Mouse (Mus musculus) hindbrain, postnatal 0 days (tissue): ENCODE results near the gene Fam222b. TPM values are rescaled to one million over a fixed set of nuclear protein-coding genes. Genes with fewer than 3 reads are reported as not detected.

ENCODE experiments used
- ATAC-seq: fragments of 200-750 bp; cut with Nextera tagmentation; 2 replicates; pipeline ENCODE4 v1.8.0; 2017; ENCODE audit warnings: mild to moderate bottlenecking, moderate TSS enrichment, moderate library complexity
- DNase-seq: peaks from one replicate; pipeline ENCODE4 v3.0.0-alpha.2; 2015; ENCODE audit warnings: low spot score
- H3K27ac ChIP-seq: fragments of 300-500 bp; sonication (generic); 2 replicates; pipeline ENCODE4 v1.5.1; 2014; ENCODE audit warnings: mild to moderate bottlenecking
- H3K27me3 ChIP-seq: fragments of 300-500 bp; sonication (generic); 2 replicates; pipeline ENCODE4 v1.6.1; 2014; ENCODE audit warnings: low read length, mixed read lengths; ENCODE audit not compliant: insufficient read depth
- H3K36me3 ChIP-seq: fragments of 300-500 bp; sonication (generic); 2 replicates; pipeline ENCODE4 v1.6.1; 2014; ENCODE audit warnings: low read length, mixed read lengths; ENCODE audit not compliant: insufficient read depth
- H3K4me1 ChIP-seq: fragments of 300-500 bp; sonication (generic); 2 replicates; pipeline ENCODE4 v1.6.1; 2014; ENCODE audit warnings: antibody characterized with exemption, low read length, mixed read lengths; ENCODE audit not compliant: insufficient read depth
- H3K4me2 ChIP-seq: fragments of 300-500 bp; sonication (generic); 2 replicates; pipeline ENCODE4 v1.6.1; 2014; ENCODE audit warnings: low read depth, mild to moderate bottlenecking, low read length, moderate library complexity, mixed read lengths
- H3K4me3 ChIP-seq: fragments of 300-500 bp; sonication (generic); 2 replicates; pipeline ENCODE4 v1.5.1; 2014; ENCODE audit warnings: low read length
- H3K9ac ChIP-seq: fragments of 300-500 bp; sonication (generic); replicated peaks from 2 replicates; pipeline ENCODE4 v1.6.1; 2014; ENCODE audit warnings: mild to moderate bottlenecking, low read length, moderate library complexity, mixed read lengths
- H3K9me3 ChIP-seq: fragments of 300-500 bp; sonication (generic); 2 replicates; pipeline ENCODE4 v1.6.1; 2016; ENCODE audit warnings: low read length, mixed read lengths
- CTCF ChIP-seq: IDR thresholded peaks from 2 replicates; pipeline ENCODE4 v1.5.1; 2016; ENCODE audit warnings: antibody characterized with exemption, control low read depth, low read depth
- WGBS: fragments of 180-500 bp; shearing (Covaris S2); extraction: QIAGEN DNeasy Blood & Tissue Kit; methylation state at CpG from one replicate; pipeline ENCODE4 v1.1.7; 2014; 5-methylcytosine and 5-hydroxymethylcytosine counted together
- microRNA counts: library from miRNA; unstranded; fragments of <30 nt; microRNA quantifications from one replicate; lab custom pipeline; 2015
- microRNA-seq, 2 experiments: library from miRNA; unstranded; fragments of <30 nt; microRNA quantifications; one replicate each; pipeline ENCODE4; 2016
- polyA plus RNA-seq: library from polyadenylated mRNA; unstranded; fragments of >200 nt; fragmentation: Nextera tagmentation; extraction: Ambion mirVana; gene quantifications from 2 replicates; pipeline ENCODE4 v1.2.1, GENCODE M21; 2015
- total RNA-seq: library from RNA; depleted of rRNA; stranded (reverse); fragments of >200 nt; gene quantifications from 2 replicates; pipeline ENCODE4 v1.2.3, GENCODE M21; 2014; rRNA removed

Gene Fam222b
- total and polyA plus RNA-seq, 2 experiments from 2014 or later, result 22.9 to 32.6 TPM

- Histone ChIP-seq H3K9me3 (no peaks in the 10 kb centered on the region), H3K4me1 (peaks cover 5% of the 10 kb centered on the region; the same call in 1 of the 2 replicates), H3K36me3 (peaks cover 18% of the 10 kb centered on the region; the same call in 1 of the 2 replicates), H3K9ac (peak overlapping the region; percentile 41), H3K4me3 (peak overlapping the region; percentile 36), H3K27me3 (no peaks in the 10 kb centered on the region), H3K4me2 (peak overlapping the region; percentile 58), H3K27ac (no peak overlapping the region)
- DNase-seq (no peak), ATAC-seq (0 out of 2 replicates have a peak, but pooled peaks have one; percentile 3)
- no peak for TF ChIP-seq CTCF
- 65% methylated on average over 23 of the region's 23 CpGs for WGBS
Observed at GRCm38 (mm10) chr11:78195101-78195863, 100.8 kb downstream of the Fam222b start.

- Histone ChIP-seq H3K4me1 (no peaks in the 10 kb centered on the region), H3K9ac (no peak overlapping the region), H3K27me3 (no peaks in the 10 kb centered on the region), H3K27ac (no peak overlapping the region), H3K9me3 (no peaks in the 10 kb centered on the region), H3K4me3 (no peak overlapping the region), H3K36me3 (peaks cover 15% of the 10 kb centered on the region), H3K4me2 (no peak overlapping the region)
- TF ChIP-seq CTCF, result no peak
- WGBS, result 96% methylated on average over 3 of the region's 3 CpGs
- DNase-seq, result no peak
- ATAC-seq, result no peak
Observed at GRCm38 (mm10) chr11:78202372-78202771, 107.9 kb downstream of the Fam222b start.

GRCm38 (mm10) chr11:78204287-78204686, 109.8 kb downstream of the Fam222b start:
- WGBS, result 68% methylated on average over 6 of the region's 6 CpGs
- H3K4me3 ChIP-seq, result no peak overlapping the region
- no peak overlapping the region for H3K4me2 ChIP-seq
- no peaks in the 10 kb centered on the region for H3K9me3 ChIP-seq
- no peaks in the 10 kb centered on the region for H3K4me1 ChIP-seq
- H3K27me3 ChIP-seq, result no peaks in the 10 kb centered on the region
- ATAC-seq, result no peak
- peak overlapping the region; percentile 41; the same call in 1 of the 2 replicates for H3K27ac ChIP-seq
- TF ChIP-seq CTCF, result no peak
- DNase-seq, result no peak
- H3K9ac ChIP-seq, result no peak overlapping the region
- peaks cover 34% of the 10 kb centered on the region for H3K36me3 ChIP-seq

GRCm38 (mm10) chr11:78205361-78206206, 111.1 kb downstream of the Fam222b start:
- Histone ChIP-seq H3K27ac (peak overlapping the region; percentile 41; the same call in 1 of the 2 replicates), H3K27me3 (no peaks in the 10 kb centered on the region), H3K9me3 (no peaks in the 10 kb centered on the region), H3K9ac (no peak overlapping the region), H3K4me1 (no peaks in the 10 kb centered on the region), H3K4me2 (no peak overlapping the region), H3K4me3 (no peak overlapping the region), H3K36me3 (peaks cover 47% of the 10 kb centered on the region)
- ATAC-seq (peak; percentile 30; the same call in 1 of the 2 replicates), DNase-seq (no peak)
- TF ChIP-seq CTCF, result no peak
- 52% methylated on average over 13 of the region's 13 CpGs for WGBS

MicroRNAs encoded within 50 kb of the gene (microRNA counts, 519-probe panel; counts per million panel counts)
- microRNA mmu-miR-144 (lab: Ali Mortazavi, UCI) (2,600 counts per million, percentile 39 among the panel's probes with 10 or more counts), microRNA mmu-miR-451 (lab: Ali Mortazavi, UCI) (3,768 counts per million, percentile 66 among the panel's probes with 10 or more counts)

Small RNA genes lying within 50 kb of the gene (microRNA-seq; reads per million reads assigned to microRNA genes)
- gene Mir144, result 30.5 to 72.3 reads per million in 2 experiments
- gene Mir451a, result 0 reads per million in 2 experiments
- gene Mir451b, result 0 reads per million in 2 experiments
- 0.35 to 0.36 reads per million in 2 experiments for gene Mir7653

Other genes with a start within 250 kb of the Fam222b start
- gene Pipox, start 200.6 kb upstream of the Fam222b start, total RNA-seq, result 2.8 and 6.8 TPM in 2 replicates
- 4.4 and 4.6 TPM in 2 replicates for gene Pipox, start 200.6 kb upstream of the Fam222b start, polyA plus RNA-seq
- 175 and 177 TPM in 2 replicates for gene Sez6, start 163.9 kb upstream of the Fam222b start, total RNA-seq
- gene Sez6, start 163.9 kb upstream of the Fam222b start, polyA plus RNA-seq, result 113 and 127 TPM in 2 replicates
- 31.9 and 34.9 TPM in 2 replicates for gene Phf12, start 111.9 kb upstream of the Fam222b start, total RNA-seq
- 8.3 and 8.7 TPM in 2 replicates for gene Phf12, start 111.9 kb upstream of the Fam222b start, polyA plus RNA-seq
- 63.8 and 69.6 TPM in 2 replicates for gene Dhrs13, start 62.4 kb upstream of the Fam222b start, total RNA-seq
- 48.2 and 52.8 TPM in 2 replicates for gene Dhrs13, start 62.4 kb upstream of the Fam222b start, polyA plus RNA-seq
- 107 and 108 TPM in 2 replicates for gene Flot2, start 56.7 kb upstream of the Fam222b start, total RNA-seq
- 121 and 123 TPM in 2 replicates for gene Flot2, start 56.7 kb upstream of the Fam222b start, polyA plus RNA-seq
- 38.4 and 40.3 TPM in 2 replicates for gene Eral1, start 14.3 kb upstream of the Fam222b start, total RNA-seq
- 25.7 and 26.9 TPM in 2 replicates for gene Eral1, start 14.3 kb upstream of the Fam222b start, polyA plus RNA-seq
- gene Traf4, start 70.9 kb downstream of the Fam222b start, total RNA-seq, result 124 and 130 TPM in 2 replicates
- gene Traf4, start 70.9 kb downstream of the Fam222b start, polyA plus RNA-seq, result 79.5 and 88.7 TPM in 2 replicates
- gene Nek8, start 82.0 kb downstream of the Fam222b start, total RNA-seq, result 7.6 and 11.8 TPM in 2 replicates
- 7.3 and 7.7 TPM in 2 replicates for gene Nek8, start 82.0 kb downstream of the Fam222b start, polyA plus RNA-seq
- gene Tlcd1, start 82.1 kb downstream of the Fam222b start, total RNA-seq, result 37.5 and 46.1 TPM in 2 replicates
- 36.8 and 42.6 TPM in 2 replicates for gene Tlcd1, start 82.1 kb downstream of the Fam222b start, polyA plus RNA-seq
- 418 and 469 TPM in 2 replicates for gene Rpl23a, start 88.9 kb downstream of the Fam222b start, total RNA-seq
- gene Rpl23a, start 88.9 kb downstream of the Fam222b start, polyA plus RNA-seq, result 906 and 915 TPM in 2 replicates
- 85.6 and 96.4 TPM in 2 replicates for gene Rab34, start 93.8 kb downstream of the Fam222b start, total RNA-seq
- gene Rab34, start 93.8 kb downstream of the Fam222b start, polyA plus RNA-seq, result 63.5 and 76.2 TPM in 2 replicates
- gene Proca1, start 98.7 kb downstream of the Fam222b start, total RNA-seq, result 1.9 and 4.9 TPM in 2 replicates
- 5.6 and 5.8 TPM in 2 replicates for gene Proca1, start 98.7 kb downstream of the Fam222b start, polyA plus RNA-seq
- gene Sdf2, start 151.1 kb downstream of the Fam222b start, total RNA-seq, result 77.1 and 112 TPM in 2 replicates
- gene Sdf2, start 151.1 kb downstream of the Fam222b start, polyA plus RNA-seq, result 107 and 113 TPM in 2 replicates
- 34.2 and 36.0 TPM in 2 replicates for gene Supt6, start 151.3 kb downstream of the Fam222b start, total RNA-seq
- 17.1 and 19.0 TPM in 2 replicates for gene Supt6, start 151.3 kb downstream of the Fam222b start, polyA plus RNA-seq
- 86.2 and 93.6 TPM in 2 replicates for gene 2610507B11Rik, start 167.1 kb downstream of the Fam222b start, total RNA-seq
- 78.2 and 79.0 TPM in 2 replicates for gene 2610507B11Rik, start 167.1 kb downstream of the Fam222b start, polyA plus RNA-seq
- 0.10 TPM in 1 of 2 replicates, not detected in the other for gene BC030499, start 196.2 kb downstream of the Fam222b start, total RNA-seq
- 0.15 TPM in 1 of 2 replicates, not detected in the other for gene BC030499, start 196.2 kb downstream of the Fam222b start, polyA plus RNA-seq
- 26.7 and 31.4 TPM in 2 replicates for gene Spag5, start 206.9 kb downstream of the Fam222b start, total RNA-seq
- 9.1 and 9.9 TPM in 2 replicates for gene Spag5, start 206.9 kb downstream of the Fam222b start, polyA plus RNA-seq
- 798 and 822 TPM in 2 replicates for gene Aldoc, start 228.3 kb downstream of the Fam222b start, total RNA-seq
- gene Aldoc, start 228.3 kb downstream of the Fam222b start, polyA plus RNA-seq, result 693 and 762 TPM in 2 replicates
- 88.3 and 89.0 TPM in 2 replicates for gene Pigs, start 233.8 kb downstream of the Fam222b start, total RNA-seq
- gene Pigs, start 233.8 kb downstream of the Fam222b start, polyA plus RNA-seq, result 105 TPM in 2 replicates
- gene Unc119, start 248.8 kb downstream of the Fam222b start, total RNA-seq, result 125 and 154 TPM in 2 replicates
- 76.2 and 82.0 TPM in 2 replicates for gene Unc119, start 248.8 kb downstream of the Fam222b start, polyA plus RNA-seq